Mouse (Mus musculus) cerebellum, postnatal 36 days (tissue): ENCODE results near the gene Zfp69.

ENCODE experiments used
- DNase-seq, 2 experiments: peaks; one replicate each; pipeline ENCODE4 v3.0.0; 2021 to 2022; ENCODE audit warnings: mixed read lengths in 2 of 2

Zfp69 gene

GRCm38 (mm10) chr4:120924554-120925299 is 26.8 kb downstream of the Zfp69 start, which contains the start of gene Exo5:
Exo5 (minus strand) TSS chr4:120925017.
- peak; percentile 72 to 84 for DNase-seq

- DNase-seq, result no peak
Measured at GRCm38 (mm10) chr4:120921461-120921860, 30.0 kb downstream of the Zfp69 start.

- no peak for DNase-seq
Measured at GRCm38 (mm10) chr4:120914501-120914900, 37.0 kb downstream of the Zfp69 start.

GRCm38 (mm10) chr4:120913861-120914260 is 37.6 kb downstream of the Zfp69 start:
- no peak for DNase-seq

- no peak for DNase-seq
Measured at GRCm38 (mm10) chr4:120913443-120913842, 38.1 kb downstream of the Zfp69 start.

- no peak for DNase-seq
Measured at GRCm38 (mm10) chr4:120912866-120913265, 38.6 kb downstream of the Zfp69 start.

DNA sequence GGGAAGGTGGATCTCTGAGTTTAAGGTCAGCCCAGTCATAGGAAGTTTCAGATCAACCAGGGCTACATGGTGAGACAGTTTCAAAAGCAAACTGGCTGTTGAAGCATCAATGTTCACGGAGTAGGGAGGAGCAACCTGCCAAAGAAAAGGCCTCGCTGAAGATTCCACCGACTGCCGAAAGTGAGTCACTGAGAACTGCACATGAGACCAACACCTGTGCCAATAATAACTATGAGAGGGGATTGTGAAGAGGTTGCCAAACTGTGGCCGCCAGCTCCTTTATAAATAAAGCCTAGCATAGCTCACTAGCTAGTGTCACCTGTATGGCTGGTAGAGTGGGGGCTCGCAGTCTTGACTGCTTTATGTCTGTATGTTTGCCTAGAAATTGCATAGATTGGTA is 40.4 kb downstream of the Zfp69 start:
- peak in 1 of 2 experiments; percentile 12 for DNase-seq

DNA sequence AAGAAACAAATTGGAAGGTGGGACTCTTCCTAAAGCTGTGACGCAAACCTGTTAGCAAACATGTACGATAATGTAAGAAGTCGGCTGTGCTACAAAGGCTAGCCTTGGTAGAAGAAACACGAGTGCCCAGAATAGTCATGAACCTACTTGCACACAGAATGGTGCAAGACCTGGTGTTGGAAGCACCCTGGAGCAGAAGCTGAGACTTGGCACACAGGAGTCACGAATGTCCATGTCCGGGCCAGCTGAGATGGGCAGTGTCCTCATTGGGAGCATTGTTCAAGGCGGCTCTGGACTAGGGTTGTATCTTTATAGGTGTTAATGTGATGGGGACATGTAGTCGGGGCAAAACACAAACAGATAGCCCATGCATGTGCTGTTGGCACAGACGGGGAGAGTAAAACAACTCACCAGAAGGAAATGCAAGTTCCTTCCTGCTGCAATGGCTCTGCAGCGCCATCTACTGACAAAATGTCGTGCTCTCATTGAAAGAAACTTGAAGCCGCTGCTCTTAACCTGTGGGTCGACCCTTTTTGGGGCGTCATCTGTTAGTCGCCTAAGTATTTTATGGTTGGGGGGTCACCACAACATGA is 41.8 kb downstream of the Zfp69 start:
- DNase-seq, result peak; percentile 77 to 81

GRCm38 (mm10) chr4:120905644-120906043 is 45.9 kb downstream of the Zfp69 start:
- no peak for DNase-seq

GRCm38 (mm10) chr4:120904533-120904932 is 47.0 kb downstream of the Zfp69 start:
- DNase-seq, result peak in 1 of 2 experiments; percentile 31

GRCm38 (mm10) chr4:120895810-120896584 is 55.5 kb downstream of the Zfp69 start:
- peak; percentile 43 to 49 for DNase-seq

- peak; percentile 40 to 47 for DNase-seq
Measured at GRCm38 (mm10) chr4:120895226-120895625, 56.3 kb downstream of the Zfp69 start.

DNA sequence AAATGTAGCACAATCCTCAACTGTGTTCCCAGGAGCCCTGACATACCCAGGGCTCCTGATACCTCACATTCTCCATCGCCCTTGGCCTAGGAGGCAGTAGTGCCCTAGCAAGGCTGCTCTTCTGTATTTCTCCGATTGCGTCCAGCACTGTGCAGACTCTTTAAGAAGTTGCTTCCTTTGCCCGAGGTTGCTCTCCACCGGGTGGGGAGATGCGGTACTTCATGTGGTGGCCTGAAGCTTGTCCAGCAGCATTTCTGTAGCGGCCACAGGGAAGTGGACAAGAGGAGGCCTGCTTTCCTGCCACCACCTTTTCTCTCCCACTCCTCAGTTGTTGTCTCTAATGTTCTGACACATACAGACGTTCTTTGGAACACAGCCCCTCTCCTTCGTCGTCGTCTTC is 56.9 kb downstream of the Zfp69 start:
- peak; percentile 38 to 43 for DNase-seq

DNA sequence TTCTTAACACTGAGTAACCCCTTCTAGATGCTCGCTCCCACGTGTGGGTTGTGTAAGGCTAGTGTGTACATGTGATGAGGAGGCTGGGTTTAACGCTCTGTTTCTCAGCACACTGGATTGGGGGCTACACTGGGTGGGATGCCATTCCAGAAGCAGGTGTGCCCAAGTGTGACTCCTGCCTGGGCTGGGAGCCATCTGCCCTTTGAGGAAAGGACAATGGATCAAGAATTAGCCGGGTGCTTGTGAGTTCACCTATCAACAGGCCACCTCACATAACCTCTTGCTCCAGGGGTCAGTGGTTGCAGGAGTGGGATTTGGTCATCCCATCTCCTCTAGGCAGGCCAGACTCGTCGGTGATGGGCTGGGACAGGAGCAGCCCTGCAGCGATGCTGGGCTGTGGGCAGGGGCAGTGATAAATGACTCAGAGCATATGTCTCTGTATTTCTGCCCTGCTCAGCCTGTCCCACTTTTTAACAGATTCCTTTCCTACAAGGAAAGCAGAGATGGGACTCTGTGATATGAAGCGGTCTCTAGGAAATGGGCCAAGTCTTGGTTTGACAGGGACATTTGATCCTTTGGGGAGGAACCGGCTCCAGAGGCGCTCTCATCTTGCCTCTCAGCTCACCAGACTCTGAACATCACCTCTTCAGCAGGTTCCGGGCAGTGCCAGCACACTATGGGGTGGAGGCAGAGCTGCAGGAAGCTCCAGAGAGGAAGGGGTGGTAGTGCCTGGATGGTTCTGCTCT is 57.7 kb downstream of the Zfp69 start:
- peak; percentile 68 to 73 for DNase-seq

GRCm38 (mm10) chr4:120892516-120892915 is 59.0 kb downstream of the Zfp69 start:
- DNase-seq, result no peak

DNA sequence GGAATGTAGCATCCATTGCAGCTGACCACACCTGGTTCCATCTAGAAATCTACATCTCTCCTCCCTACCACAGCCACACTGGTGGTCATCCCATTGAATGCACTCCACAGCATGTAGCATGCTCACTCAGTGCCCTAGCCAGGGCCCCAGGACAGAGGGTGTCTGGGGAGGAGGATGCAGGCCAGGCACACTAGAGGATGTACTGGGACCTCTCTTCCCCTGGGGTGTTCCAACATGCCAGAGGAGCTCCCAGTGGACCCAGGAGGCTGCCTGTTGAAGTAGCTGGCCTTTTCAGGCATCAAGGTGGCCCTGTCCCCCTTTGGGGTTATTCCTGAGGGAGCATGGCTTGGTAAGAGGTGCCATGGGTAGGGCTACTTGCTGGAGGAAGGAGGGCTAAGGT is 59.5 kb downstream of the Zfp69 start:
- DNase-seq, result peak in 1 of 2 experiments; percentile 24

GRCm38 (mm10) chr4:120890754-120891440 is 60.6 kb downstream of the Zfp69 start:
- DNase-seq, result peak; percentile 88 to 89

DNA sequence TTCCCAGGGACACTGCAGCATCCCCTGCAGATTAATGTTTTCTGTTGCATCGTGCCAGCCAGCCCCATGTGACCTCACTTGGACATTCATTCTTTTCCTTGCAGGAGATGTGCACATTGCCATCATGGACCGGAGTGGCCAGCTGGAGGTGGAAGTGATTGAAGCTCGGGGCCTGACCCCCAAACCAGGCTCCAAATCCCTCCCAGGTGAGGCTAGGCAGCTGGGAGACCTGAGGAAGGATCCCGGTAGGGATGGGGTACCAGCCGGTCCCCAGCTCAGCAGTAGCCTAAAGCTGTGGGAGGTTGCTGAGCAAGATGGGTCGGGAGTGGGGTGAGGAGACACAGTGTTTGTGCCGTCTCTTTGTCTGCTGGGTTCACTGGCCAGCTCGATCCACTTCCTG is 62.6 kb downstream of the Zfp69 start:
- peak in 1 of 2 experiments; percentile 26 for DNase-seq

DNA sequence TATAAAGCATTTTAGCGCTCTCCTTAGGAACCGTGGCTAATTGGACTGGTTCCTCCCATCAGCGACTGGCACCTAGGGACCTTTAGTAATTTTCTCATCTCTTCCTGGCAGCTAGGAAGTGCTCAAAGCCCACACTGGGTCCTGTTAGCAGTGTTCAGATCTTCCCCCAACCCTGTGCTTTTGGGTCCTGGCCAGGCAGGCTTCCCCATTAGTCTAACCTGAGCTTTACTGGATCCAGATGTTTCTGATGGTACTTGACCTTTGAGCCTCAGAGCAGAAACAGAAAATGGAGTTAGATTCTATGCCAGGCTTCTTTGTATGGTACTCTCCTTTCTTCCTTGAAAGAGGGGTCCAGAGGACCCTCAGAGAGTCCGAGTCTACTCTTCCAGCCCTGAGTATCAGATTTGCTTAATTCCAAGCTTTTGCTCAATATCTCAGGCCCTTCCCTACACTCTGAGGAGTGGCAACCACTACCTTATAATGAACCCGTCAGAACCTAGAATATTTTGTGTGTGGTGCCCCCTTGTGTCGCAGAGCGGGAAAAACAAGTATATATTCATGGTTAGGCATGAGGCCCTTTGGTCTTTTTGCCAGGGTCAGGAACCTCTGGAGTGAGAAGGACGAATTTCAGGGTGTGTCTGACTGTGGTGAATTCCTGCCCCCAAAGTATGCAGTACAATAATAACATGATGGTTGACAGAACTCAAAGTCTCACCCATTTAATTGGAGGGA is 64.0 kb downstream of the Zfp69 start:
- DNase-seq, result peak; percentile 77 to 87

DNA sequence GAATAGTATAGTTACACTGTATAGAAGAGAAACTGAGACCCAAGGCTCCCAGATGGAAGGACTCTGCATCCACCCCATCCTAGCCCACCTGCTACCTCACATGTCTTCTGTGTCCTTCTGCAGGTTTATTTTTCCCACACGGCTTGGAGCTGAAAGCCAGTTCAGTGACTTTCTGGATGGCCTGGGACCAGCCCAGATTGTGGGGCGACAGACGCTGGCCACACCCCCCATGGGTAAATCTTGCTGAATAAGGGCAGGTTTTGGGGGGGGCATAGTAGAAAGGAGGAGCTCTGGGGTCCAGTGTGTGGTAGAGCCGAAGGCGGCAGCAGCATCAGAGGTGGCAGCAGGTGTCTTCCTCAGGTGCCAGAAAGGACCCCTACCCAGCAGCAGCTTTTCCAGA is 64.7 kb downstream of the Zfp69 start:
- peak in 1 of 2 experiments; percentile 39 for DNase-seq

- peak in 1 of 2 experiments; percentile 1 for DNase-seq
Measured at GRCm38 (mm10) chr4:120886131-120886530, 65.4 kb downstream of the Zfp69 start.
